Mouse (Mus musculus) spleen, adult 2 months (tissue): ENCODE results near the gene Pde8b. TPM values are rescaled to one million over a fixed set of nuclear protein-coding genes. Genes with fewer than 3 reads are reported as not detected.

Experiments used
- DNase-seq, 2 experiments: peaks; one replicate each; pipeline versions ENCODE4 v3.0.0 to v3.0.0-alpha.2; 2012 to 2021; ENCODE audit warnings: low spot score in 2 of 2, low read depth in 1 of 2
- H3K27ac ChIP-seq: fragments of 200-500 bp; 2 replicates; pipeline ENCODE4 v1.5.1; 2012; ENCODE audit warnings: low read length, inconsistent platforms; ENCODE audit not compliant: insufficient read depth
- H3K27me3 ChIP-seq: fragments of 200-500 bp; 2 replicates; pipeline ENCODE4 v1.6.1; 2012; ENCODE audit warnings: mild to moderate bottlenecking, moderate library complexity, low read length, inconsistent platforms; ENCODE audit not compliant: control insufficient read depth, insufficient read depth
- H3K36me3 ChIP-seq: fragments of 200-500 bp; 2 replicates; pipeline ENCODE4 v1.6.1; 2012; ENCODE audit warnings: mild to moderate bottlenecking, low read length, inconsistent platforms; ENCODE audit not compliant: control insufficient read depth, insufficient read depth
- H3K4me1 ChIP-seq: fragments of 200-500 bp; 2 replicates; pipeline ENCODE4 v1.6.1; 2011; ENCODE audit warnings: inconsistent platforms; ENCODE audit not compliant: control insufficient read depth, insufficient read depth, insufficient read length
- H3K4me3 ChIP-seq: fragments of 200-500 bp; 2 replicates; pipeline ENCODE4 v1.5.1; 2011; ENCODE audit warnings: mild to moderate bottlenecking, inconsistent platforms; ENCODE audit not compliant: insufficient read depth, insufficient read length; ENCODE audit errors: extremely low read depth
- CTCF ChIP-seq: fragments of 200-500 bp; IDR thresholded peaks from 2 replicates; pipeline ENCODE4 v1.5.1; 2011; ENCODE audit warnings: mild to moderate bottlenecking, inconsistent platforms; ENCODE audit not compliant: insufficient read depth, insufficient read length, insufficient replicate concordance; ENCODE audit errors: extremely low read depth
- POLR2A ChIP-seq: fragments of 200-500 bp; IDR thresholded peaks from 2 replicates; pipeline ENCODE4 v1.6.1; 2011; ENCODE audit warnings: low read depth, low read length, inconsistent platforms
- WGBS: fragments of 180-500 bp; shearing (Covaris S2); methylation state at CpG from one replicate; pipeline ENCODE4 v1.1.7; 2018; 5-methylcytosine and 5-hydroxymethylcytosine counted together
- polyA plus RNA-seq: library from polyadenylated mRNA; depleted of rRNA; stranded (reverse); fragments of >200 nt; gene quantifications from 2 replicates; pipeline ENCODE4 v1.2.3, GENCODE M21; 2012; rRNA removed

Pde8b gene
- 0.46 and 0.71 TPM in 2 replicates for polyA plus RNA-seq

GRCm38 (mm10) chr13:95249511-95250456 lies at the start of gene Pde8b:
Pde8b (minus strand) TSS chr13:95250336.
- no peaks in the 10 kb centered on the region for H3K36me3 ChIP-seq
- TF ChIP-seq POLR2A (no peak), CTCF (no peak)
- H3K4me1 ChIP-seq = peaks cover 2% of the 10 kb centered on the region; the same call in 1 of the 2 replicates
- no peak within 1 kb of the TSS for H3K27ac ChIP-seq
- DNase-seq = no peak
- no peak within 1 kb of the TSS for H3K4me3 ChIP-seq
- WGBS = 14% methylated on average over 37 of the region's 37 CpGs
- no peaks in the 10 kb centered on the region for H3K27me3 ChIP-seq

DNA sequence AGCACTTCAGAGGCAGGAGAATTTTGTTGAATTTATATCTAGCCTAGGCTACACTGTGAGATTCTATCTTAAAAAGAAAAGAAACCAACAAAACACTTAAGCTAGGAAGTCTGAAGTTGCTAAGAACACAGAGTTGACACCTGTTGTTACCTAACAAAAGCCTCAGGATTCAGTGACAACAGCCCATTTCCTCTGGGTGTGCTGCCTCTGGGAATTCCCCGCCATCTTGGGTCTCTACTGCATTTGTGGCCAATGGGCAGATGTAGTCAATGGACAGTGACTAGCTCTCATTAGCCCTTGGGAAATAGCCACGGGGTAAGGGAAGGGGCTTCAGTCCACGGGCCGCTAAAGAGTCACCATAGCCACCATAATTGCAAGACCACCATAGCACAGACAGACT lies 41.8 kb upstream of the Pde8b start:
- no peaks in the 10 kb centered on the region for H3K27me3 ChIP-seq
- TF ChIP-seq POLR2A (no peak), CTCF (no peak)
- no peak overlapping the region for H3K4me3 ChIP-seq
- no peaks in the 10 kb centered on the region for H3K36me3 ChIP-seq
- DNase-seq = no peak
- 85% methylated on average over 4 of the region's 4 CpGs for WGBS
- no peaks in the 10 kb centered on the region for H3K4me1 ChIP-seq
- no peak overlapping the region for H3K27ac ChIP-seq

GRCm38 (mm10) chr13:95288027-95288426 lies 37.9 kb upstream of the Pde8b start:
- no peaks in the 10 kb centered on the region for H3K27me3 ChIP-seq
- DNase-seq = no peak
- H3K4me1 ChIP-seq = no peaks in the 10 kb centered on the region
- H3K27ac ChIP-seq = no peak overlapping the region
- TF ChIP-seq CTCF (no peak), POLR2A (no peak)
- H3K36me3 ChIP-seq = no peaks in the 10 kb centered on the region
- WGBS = 87% methylated on average over 7 of the region's 7 CpGs
- H3K4me3 ChIP-seq = no peak overlapping the region

GRCm38 (mm10) chr13:95286989-95287388 lies 36.9 kb upstream of the Pde8b start:
- TF ChIP-seq POLR2A (no peak), CTCF (peak; percentile 25; the same call in 1 of the 2 replicates)

GRCm38 (mm10) chr13:95281740-95282673 lies 31.9 kb upstream of the Pde8b start:
- Histone ChIP-seq H3K4me3 (no peak overlapping the region), H3K27me3 (no peaks in the 10 kb centered on the region), H3K27ac (no peak overlapping the region), H3K36me3 (no peaks in the 10 kb centered on the region), H3K4me1 (no peaks in the 10 kb centered on the region)
- 87% methylated on average over 6 of the region's 7 CpGs for WGBS
- DNase-seq = no peak
- TF ChIP-seq CTCF = no peak
- no peak for TF ChIP-seq POLR2A

More at GRCm38 (mm10) chr13:95286989-95287388, 36.9 kb upstream of the Pde8b start:
- H3K36me3 ChIP-seq = no peaks in the 10 kb centered on the region
- H3K4me1 ChIP-seq = no peaks in the 10 kb centered on the region
- H3K4me3 ChIP-seq = no peak overlapping the region
- no peaks in the 10 kb centered on the region for H3K27me3 ChIP-seq
- WGBS = 6% methylated on average over 7 of the region's 7 CpGs
- peak in 1 of 2 experiments; percentile 8 for DNase-seq
- H3K27ac ChIP-seq = no peak overlapping the region

- H3K4me1 ChIP-seq = no peaks in the 10 kb centered on the region
- 84% methylated on average over 4 of the region's 4 CpGs for WGBS
- no peaks in the 10 kb centered on the region for H3K36me3 ChIP-seq
- TF ChIP-seq POLR2A (no peak), CTCF (no peak)
- no peaks in the 10 kb centered on the region for H3K27me3 ChIP-seq
- no peak overlapping the region for H3K4me3 ChIP-seq
- no peak overlapping the region for H3K27ac ChIP-seq
- no peak for DNase-seq
Measured at GRCm38 (mm10) chr13:95278426-95279025, 28.4 kb upstream of the Pde8b start.
